Mouse (Mus musculus): ENCODE measurements at regions not wholly inside any gene's neighbourhood (a gene's known extent, or its start where the extent isn't known, plus 50 kb on each side); places are given as distances from the start of the nearest gene placed in this dataset.

DNA sequence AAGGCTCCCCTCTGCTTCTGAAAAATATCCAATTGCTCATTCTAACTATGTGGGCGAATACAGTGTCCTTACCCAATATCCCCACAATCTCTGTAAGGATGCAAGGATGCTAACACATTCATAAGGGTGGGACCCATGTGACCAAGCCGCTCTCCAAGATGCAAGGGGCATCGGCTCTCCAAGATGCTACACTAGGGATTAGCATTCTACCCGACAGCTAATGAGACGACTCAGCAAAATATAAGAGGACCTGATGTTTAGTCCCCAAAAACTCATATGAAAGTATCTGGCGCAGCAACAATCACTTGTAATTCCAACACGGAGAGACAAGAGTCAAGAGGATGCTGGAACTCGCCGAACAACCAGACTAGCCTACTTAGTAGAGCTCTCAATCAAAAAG lies 299.6 kb upstream of the Jmjd1c start:
- DNase-seq (ENCODE audit: low spot score in 2 of 2) = no peak

DNA sequence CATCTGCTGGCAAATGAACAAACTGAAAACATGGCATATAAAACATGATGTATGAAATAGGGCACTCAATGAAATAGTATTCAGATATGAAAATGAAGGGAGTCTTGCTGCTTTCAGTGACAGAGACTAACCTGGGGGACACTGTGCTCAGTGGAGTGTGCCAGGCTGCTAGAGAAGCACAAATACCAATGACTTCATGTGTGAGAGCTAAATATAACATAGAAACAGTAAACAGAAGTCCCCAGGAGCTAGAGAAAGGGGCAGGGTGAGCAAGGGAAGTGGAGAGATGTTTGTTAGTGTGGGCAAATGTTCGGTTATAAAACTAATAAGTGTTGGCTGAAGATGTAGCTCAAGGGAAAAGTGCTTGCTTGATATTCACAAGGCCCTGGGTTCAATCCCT lies 293.2 kb upstream of the Jmjd1c start:
- DNase-seq (ENCODE audit: low spot score in 2 of 2) = no peak

DNA sequence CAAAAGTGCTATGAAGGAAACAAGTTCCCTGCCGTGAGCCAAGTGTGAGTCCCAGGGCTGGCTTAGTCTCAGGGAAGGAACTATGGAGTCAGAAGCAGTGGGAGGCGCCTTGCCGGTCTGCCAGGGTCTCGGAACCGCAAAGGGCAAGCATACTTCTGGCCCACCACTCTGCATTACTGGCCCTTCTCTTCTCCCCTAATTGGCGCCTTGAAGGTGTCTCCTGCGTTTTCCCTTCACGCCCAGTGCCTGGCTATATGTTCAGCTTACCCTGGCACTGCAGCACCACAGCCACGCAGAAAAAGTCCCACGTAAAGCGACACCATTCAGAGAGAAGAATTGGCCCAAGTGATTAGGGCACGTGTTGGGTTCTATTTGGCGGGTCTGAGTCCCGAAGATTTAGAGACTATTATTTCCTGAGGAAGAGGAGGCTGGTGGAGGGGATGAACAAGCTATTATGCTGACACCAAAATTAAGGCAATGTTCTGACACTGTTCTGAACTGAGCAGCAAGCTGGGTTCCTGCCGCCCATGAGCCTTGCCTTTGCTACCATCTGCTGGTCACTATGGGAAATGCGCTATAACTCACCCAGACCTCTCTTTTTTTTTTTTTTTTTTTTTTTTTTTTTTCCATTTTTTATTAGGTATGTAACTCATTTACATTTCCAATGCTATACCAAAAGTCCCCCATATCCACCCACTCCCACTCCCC lies 288.5 kb upstream of the Jmjd1c start:
- peak; percentile 40 to 68 for DNase-seq (ENCODE audit: low spot score in 2 of 2)

DNA sequence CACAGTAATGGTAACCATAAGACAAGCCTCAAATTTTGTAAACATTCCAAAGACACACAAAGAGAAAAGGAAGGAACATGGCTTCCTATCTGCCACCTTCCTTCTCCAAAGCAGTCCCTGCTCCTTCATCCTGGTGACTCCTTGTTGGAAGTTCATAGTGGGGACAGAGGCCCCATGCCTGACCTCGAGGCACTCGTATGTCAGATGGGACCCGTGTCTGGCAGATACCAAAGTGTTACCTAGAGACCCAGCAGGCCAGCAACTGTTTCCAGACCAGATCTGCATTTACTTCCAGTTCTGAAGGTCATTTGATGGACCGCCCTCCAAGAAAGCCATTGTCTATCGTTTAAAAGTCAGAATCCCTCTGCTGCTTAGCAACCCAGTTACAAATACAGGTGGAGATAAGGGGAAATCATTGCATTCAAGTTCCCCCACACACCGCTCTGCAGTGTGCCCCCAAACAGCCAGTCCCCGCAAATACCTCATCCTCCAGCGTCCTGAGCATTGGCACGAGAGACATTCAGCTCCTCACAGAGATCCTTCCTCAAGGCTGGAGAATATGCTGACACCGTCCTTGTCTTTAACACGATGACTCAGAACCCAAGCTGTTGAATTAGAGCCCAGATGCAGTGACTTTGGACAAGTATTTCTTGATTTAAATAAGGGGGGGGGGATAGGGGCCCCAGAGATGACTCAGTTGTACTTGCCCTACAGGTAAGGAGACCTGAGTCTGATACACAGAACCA lies 283.2 kb upstream of the Jmjd1c start:
- DNase-seq (ENCODE audit: low spot score in 2 of 2) = no peak

DNA sequence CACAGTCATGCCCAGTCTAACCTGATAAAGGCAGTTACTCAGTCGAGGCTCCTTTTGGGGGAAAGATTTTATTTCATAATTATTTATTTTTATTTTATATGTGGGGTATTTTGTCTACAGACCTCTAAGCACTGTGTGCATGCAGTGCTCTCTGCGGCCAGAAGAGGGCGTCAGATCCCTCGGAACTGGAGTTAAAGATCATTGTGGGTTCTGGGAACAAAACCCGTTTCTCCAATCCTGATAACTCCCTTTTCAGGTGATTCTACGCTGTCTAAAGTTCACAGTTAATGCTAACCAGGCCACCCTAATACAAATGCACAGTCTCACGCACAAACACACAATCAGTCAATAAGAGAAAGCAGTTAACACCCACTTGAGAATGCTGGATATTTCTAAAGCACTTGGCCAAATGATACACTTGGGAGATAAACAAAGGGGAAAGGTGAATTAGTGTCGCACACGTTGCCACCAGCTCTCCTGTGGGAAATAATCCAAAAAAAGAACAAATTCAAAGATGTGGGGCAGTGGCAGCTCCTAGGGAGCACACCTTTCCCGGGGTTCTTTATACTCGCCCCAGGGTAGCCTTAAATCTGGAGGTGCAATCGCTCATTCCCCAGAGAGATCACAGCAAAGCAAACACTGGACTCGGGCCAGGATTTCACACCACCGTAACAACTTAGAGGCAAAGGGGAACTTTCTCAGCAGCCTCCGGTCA lies 281.9 kb upstream of the Jmjd1c start:
- DNase-seq (ENCODE audit: low spot score in 2 of 2) = no peak

DNA sequence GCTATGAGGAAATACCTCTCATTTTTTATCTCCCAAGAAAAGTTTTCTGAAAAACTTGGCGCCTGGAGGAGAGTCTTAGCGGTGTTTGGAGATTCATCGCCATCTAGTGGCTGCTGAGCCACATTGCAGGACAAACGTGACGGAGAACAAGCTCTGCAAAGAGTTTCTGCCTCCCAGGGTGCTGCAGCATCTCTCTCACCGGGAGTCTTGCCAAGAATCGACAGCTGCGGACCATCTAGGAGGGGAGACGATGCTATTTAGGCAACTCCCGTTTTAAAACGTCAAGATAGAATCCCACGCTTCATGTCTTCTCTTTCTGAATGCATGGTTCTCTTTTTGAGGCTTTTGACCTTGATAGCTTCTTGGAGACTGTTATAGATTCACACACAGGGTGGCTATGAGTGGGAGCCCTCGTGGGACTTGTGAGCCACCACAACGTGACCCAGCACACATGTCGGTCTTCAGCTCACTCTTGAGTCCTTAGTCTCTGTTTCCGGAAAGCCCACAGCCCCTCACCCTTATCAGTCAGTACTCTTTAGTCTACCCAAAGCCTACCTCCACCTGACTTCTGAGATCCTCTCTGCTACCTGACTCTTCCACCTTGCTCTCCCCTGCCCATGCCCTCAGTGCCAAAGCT lies 281.2 kb upstream of the Jmjd1c start:
- DNase-seq (ENCODE audit: low spot score in 2 of 2) = peak; percentile 86 to 92

DNA sequence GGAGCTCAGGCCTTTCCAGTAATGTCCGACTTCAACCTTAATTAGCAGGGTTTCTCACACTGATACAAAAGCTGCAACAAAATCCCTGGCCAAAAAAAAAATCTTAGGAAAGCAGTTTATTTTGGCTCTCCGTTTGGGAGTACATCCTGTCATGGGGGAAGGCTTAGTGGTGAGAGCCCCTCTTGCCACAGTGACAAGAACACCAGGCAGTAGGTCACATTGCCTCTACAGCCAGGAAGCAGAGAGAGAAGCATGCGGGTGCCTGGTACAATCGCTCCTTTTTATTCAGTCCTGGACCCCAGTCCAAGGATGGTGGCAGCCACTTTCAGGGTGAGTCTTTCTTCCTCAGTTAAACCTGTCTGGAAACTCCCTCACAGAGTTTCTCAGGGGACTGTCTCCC lies 280.0 kb upstream of the Jmjd1c start:
- DNase-seq (ENCODE audit: low spot score in 2 of 2) = no peak

DNA sequence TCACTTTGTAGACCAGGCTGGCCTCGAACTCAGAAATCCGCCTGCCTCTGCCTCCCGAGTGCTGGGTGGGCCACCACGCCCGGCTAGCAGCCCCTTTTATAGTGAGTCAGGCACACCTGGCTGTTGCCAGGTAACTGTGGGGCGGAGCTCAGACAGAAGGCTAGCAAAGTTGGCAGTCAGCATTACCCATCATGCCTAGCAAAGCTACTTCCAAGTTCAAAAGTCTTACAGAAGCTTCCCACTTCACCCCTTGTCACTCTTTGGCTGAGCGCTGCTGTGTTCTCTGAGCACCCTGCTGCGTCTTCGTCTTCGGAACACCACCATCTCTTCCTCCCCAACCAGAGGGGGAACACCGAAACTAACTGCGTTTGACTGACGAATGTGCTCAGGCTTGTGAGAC lies 279.1 kb upstream of the Jmjd1c start:
- DNase-seq (ENCODE audit: low spot score in 2 of 2) = no peak

DNA sequence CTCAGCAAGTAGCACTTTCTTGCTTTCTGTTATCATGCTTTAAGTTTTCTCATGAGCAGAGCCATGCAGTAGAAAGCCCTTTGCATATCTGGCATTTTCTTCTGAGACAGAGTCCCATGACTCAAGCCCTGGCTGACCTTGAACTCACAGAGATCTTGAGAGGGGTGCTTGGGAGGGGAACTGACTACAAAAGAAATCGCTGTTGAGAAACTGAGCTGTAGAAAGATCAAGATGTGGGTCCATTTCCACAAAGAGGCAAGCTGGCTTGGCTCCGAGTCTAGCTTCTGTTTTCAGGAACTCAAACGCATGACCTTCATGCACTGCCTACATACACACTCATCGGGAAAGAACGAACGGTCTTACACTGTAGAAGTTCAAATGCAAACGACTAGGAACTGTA lies 278.0 kb upstream of the Jmjd1c start:
- no peak for DNase-seq (ENCODE audit: low spot score in 2 of 2)

DNA sequence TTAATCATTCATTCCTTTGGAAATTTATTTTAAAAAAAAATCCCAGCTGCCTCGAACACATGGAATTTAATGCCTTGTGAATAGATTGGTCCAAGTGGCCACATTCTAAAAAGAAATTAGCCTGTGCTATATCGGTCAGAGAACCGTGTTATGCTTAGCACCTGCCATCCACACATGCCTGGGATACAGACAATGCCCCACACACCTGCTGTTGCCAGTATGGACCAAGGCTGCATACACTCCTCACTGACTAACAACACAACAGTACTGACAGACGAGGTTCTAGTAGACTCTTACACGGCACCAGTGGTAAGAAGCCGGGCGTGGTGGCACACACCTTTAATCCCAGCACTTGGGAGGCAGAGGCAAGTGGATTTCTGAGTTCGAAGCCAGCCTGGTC lies 276.4 kb upstream of the Jmjd1c start:
- no peak for DNase-seq (ENCODE audit: low spot score in 2 of 2)

DNA sequence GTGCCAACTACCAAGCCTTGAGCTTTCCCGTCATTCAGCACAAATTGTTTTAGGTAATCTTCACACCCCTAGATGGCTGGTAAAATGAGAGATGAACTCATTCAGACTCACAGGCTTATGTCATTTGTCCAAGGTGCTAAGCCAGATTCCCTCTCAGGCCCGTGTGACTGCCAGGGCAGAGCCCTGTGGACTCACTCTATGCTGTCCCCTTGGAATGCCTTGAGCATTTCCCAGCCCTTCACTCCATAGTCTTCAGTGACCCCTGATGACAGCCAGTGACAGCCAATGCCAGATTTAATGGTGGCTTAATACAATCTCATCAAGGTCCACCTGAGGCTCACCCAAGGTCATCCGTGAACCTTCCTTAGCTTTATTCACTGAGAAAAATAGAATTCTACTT lies 270.2 kb upstream of the Jmjd1c start:
- DNase-seq (ENCODE audit: low spot score in 2 of 2) = no peak

DNA sequence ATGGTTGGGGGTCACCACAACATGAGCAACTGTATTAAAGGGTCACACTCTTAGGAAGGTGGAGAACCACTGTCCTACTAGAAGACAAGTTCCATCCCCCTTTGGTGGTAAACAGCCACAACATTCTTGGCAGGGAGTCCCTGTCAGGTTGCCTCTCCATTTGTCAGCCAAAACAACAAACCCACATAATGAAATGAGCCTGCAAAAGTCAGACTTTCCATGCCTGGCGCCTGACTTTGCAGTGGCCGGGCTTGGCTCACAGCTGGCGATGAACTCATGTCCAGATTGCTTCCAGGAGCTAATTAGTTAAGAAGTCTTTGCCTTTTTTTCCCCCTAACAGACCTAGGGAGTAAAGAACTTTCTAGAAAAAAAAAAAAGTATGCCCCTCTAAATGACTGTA lies 269.6 kb upstream of the Jmjd1c start:
- no peak for DNase-seq (ENCODE audit: low spot score in 2 of 2)

DNA sequence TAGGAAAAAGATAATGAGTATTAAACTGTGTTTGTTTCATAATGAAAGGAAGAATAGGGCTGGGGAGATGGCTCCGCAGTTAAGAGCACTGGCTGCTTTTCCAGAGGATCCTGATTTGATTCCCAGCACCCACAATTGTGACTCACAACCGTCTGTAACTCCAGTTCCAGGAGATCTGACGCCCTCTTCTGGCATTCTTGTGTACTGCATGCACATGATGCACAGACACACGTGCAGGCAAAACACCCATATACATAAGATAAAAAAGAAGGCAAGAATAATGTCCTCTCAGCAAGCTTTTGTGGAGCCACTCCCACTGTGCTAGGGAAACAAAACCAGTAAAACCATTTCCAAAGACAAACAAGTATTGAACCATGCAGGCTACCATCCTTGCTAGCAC lies 261.0 kb upstream of the Jmjd1c start:
- DNase-seq (ENCODE audit: low spot score in 2 of 2) = no peak

DNA sequence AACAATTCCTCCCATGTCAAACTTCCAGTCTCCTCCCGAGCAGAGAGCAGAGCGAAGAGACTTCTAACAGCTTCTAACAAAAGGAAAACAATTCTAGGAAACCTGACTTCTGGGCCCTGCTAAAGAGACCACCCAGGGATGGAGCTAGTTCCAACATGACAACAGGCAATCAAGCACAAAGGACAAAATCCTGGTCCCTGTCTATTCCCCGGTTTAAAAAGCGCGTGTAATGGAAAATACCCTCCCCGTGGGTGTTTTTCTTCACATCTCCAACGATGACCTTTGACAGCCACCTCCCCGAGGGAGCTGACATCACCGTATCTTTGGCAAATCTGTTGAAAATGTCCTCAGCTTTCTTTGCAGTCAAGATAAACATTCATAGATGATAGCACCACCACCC lies 256.9 kb upstream of the Jmjd1c start:
- DNase-seq (ENCODE audit: low spot score in 2 of 2) = no peak

DNA sequence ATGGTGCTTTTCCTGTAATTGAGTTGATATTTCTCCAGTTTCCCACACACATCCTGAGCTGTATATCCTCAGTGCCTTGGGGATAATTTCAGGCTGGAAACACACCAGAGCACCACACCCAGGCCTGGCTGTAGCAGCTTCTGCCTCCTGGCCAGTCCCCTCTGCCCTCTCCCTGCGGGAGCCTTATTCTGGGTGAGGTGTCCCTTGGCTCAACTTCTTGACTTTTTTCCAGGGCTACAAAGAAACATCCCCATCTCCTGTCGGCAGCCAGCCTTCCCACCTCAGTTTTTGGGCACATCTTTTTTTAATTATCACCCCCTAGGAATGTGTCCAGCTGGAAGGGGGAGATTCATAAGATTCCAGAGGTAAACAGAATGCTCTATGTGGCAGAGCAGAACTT lies 252.7 kb upstream of the Jmjd1c start:
- DNase-seq (ENCODE audit: low spot score in 2 of 2) = no peak

DNA sequence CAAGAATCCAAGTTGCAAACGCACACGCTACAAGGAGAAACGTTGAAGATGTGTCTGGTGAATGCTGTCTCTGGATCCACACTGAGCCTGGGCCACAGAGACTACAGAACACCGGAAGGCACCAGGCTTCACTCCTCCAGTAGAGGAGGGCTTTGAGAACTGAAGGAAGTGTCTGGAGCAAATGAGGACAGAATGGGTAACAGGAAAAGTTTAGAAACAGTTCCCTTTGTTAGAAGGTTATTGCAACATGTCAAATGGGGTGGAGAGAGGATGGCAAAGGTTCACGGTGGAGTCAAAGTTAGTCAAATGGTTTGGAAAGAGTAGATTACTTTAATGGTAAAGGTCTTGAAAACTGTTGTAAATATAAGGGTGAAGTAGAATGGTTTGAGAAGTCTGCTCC lies 247.1 kb upstream of the Jmjd1c start:
- DNase-seq (ENCODE audit: low spot score in 2 of 2) = no peak

DNA sequence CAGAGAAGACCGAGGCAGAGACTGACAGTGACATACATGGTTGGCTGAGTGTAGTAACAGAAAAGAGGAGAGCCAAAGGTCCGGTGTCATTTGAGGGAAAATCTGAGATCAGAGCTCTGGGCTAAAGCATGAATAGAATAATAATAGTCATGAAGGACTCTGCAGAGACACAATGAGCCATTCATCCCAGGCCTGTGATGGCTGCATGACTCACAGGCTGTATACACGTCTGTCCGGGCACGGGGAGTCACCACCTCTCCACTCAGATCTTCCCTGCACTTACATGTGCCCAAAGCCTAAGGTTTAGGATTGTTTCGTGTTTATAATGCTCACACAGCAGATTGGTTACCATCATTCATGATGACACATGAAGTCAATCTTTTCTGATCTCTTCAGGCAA lies 246.2 kb upstream of the Jmjd1c start:
- DNase-seq (ENCODE audit: low spot score in 2 of 2) = no peak

DNA sequence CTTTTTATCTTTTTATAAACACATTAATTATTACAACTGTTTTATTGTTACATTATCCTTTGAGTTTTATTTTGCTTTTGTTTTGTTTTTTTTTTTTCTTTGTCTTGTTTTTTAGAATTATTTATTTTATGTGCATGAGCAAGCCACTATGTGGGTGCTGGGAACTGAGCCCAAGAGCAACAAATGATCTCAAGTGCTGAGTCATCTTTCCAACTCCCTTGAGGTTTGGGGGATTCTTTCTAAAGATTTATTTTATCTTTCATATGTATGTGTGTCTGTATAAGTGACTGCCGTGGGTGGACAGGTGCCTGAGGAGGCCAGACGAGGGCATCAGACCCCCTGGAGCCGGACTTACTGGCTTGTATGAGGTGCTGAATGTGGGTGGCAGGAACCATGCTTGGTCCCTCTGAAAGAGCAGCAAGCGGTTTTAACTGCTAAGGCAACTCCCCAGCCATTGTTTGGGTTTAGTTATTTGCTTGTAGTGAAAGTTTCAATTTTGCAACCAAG lies 244.9 kb upstream of the Jmjd1c start:
- DNase-seq (ENCODE audit: low spot score in 2 of 2) = no peak

DNA sequence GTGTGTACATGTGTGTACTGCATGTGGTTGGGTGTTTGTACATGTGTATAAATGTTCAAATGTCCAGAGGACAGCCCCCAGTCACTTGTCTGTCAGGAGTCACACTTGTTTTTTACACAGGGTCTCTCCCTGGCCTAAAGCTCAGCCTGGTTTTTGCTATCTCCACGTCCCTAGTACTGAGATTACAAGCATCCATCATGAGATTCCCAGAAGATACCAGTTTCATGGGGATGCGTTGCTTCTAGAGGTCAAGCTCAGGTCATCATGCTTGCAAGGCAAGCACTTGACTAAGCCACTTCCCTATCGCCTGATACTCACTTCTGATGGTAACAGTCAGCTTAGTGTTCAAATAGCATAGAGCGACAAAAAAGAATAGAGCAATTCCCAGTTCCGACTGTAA lies 244.1 kb upstream of the Jmjd1c start:
- no peak for DNase-seq (ENCODE audit: low spot score in 2 of 2)

DNA sequence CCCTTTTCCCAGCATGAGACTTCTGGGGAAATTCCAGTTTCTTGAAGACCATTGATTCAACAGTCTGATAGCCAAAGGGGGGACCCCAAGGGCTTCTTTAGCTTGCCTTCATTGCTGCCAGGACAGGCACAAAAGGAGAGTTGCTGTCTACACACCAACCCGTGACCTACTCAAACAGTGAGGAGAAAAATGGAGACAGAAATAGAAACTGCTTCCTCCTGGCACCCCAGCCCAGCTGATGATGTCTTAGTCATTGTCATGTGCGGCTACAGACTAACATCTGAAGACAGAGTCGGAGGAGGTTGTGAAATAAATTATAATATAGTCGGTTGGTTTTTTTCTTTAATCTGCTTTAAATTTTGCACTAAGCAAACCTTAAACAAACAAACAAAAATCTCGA lies 243.2 kb upstream of the Jmjd1c start:
- no peak for DNase-seq (ENCODE audit: low spot score in 2 of 2)

DNA sequence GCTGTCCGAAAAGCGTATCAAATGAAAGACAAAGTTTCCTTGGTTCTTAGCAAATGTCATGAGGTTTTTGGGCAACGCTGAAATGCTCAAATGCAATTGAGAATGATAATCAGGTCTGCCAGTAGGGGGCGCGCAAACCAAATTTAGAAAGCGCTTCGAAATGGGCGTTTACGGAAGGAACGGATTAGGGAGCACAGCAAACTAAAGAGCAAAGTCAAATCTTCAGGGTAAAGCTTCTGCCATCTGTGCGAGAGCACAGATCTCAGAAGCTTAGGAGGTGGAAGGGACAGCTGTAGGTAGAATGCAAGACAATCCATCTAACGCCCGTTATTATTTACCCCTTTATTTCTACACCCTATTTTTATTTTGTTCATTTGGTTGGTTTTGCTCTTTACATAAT lies 242.7 kb upstream of the Jmjd1c start:
- DNase-seq (ENCODE audit: low spot score in 2 of 2) = peak; percentile 67 to 87

DNA sequence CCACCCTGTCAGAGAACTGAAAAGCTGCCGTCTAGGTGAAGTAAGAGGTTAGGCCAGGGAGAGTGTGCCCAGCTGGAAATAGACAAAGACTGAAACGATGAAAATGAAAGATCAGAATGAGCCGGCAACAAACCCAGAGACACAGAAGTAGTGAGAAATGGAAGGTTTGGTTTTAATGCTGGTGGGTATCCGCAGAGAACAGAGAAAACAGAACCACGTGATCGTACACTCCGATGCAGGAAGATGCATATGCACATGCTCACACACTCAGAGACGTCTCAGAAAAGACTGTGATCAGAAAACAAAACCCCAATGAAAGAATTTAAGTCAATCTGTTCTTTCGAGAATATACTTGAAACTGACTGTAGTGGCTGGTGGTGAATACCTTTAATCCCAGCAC lies 241.0 kb upstream of the Jmjd1c start:
- DNase-seq (ENCODE audit: low spot score in 2 of 2) = no peak

All from urinary bladder, postnatal 4 days (tissue).